Mouse (Mus musculus) urinary bladder, postnatal 25 days (tissue): ENCODE data around the gene Vps13d.

ENCODE experiments used
- DNase-seq: peaks from one replicate; pipeline ENCODE4 v3.0.0; 2022; ENCODE audit warnings: low spot score

Vps13d gene

GRCm38 (mm10) chr4:145035450-145035849 is 159.4 kb downstream of the Vps13d start:
- no peak for DNase-seq

GRCm38 (mm10) chr4:145034506-145035243 is 160.1 kb downstream of the Vps13d start:
- peak; percentile 42 for DNase-seq

GRCm38 (mm10) chr4:145033392-145033791 is 161.4 kb downstream of the Vps13d start:
- DNase-seq, result no peak

GRCm38 (mm10) chr4:145032637-145033036 is 162.2 kb downstream of the Vps13d start:
- no peak for DNase-seq

- DNase-seq, result no peak
These were observed 163.3 kb downstream of the Vps13d start for GRCm38 (mm10) chr4:145031510-145031909.

GRCm38 (mm10) chr4:145026449-145026851 is 168.4 kb downstream of the Vps13d start:
- no peak for DNase-seq

- DNase-seq, result no peak
These were observed 169.4 kb downstream of the Vps13d start for GRCm38 (mm10) chr4:145025409-145025762.

GRCm38 (mm10) chr4:145024694-145025408 is 170.0 kb downstream of the Vps13d start:
- no peak for DNase-seq

- no peak for DNase-seq
These were observed 170.9 kb downstream of the Vps13d start for GRCm38 (mm10) chr4:145023911-145024310.

GRCm38 (mm10) chr4:145022815-145023214 is 172.0 kb downstream of the Vps13d start:
- DNase-seq, result no peak

- no peak for DNase-seq
These were observed 172.6 kb downstream of the Vps13d start for GRCm38 (mm10) chr4:145022211-145022610.

- DNase-seq, result no peak
These were observed 174.4 kb downstream of the Vps13d start for GRCm38 (mm10) chr4:145020383-145020782.

- DNase-seq, result no peak
These were observed 175.6 kb downstream of the Vps13d start for GRCm38 (mm10) chr4:145019121-145019714.

GRCm38 (mm10) chr4:145017745-145018144 is 177.1 kb downstream of the Vps13d start:
- DNase-seq, result no peak

- no peak for DNase-seq
These were observed 178.1 kb downstream of the Vps13d start for GRCm38 (mm10) chr4:145016669-145017068.

GRCm38 (mm10) chr4:145014632-145014960 is 180.2 kb downstream of the Vps13d start:
- no peak for DNase-seq

GRCm38 (mm10) chr4:145013760-145014631 is 180.8 kb downstream of the Vps13d start:
- no peak for DNase-seq

GRCm38 (mm10) chr4:145013187-145013586 is 181.6 kb downstream of the Vps13d start:
- DNase-seq, result no peak

- no peak for DNase-seq
These were observed 183.6 kb downstream of the Vps13d start for GRCm38 (mm10) chr4:145011156-145011555.

- no peak for DNase-seq
These were observed 184.9 kb downstream of the Vps13d start for GRCm38 (mm10) chr4:145009934-145010333.

- DNase-seq, result no peak
These were observed 185.4 kb downstream of the Vps13d start for GRCm38 (mm10) chr4:145009437-145009836.

GRCm38 (mm10) chr4:145005943-145006545 is 188.8 kb downstream of the Vps13d start:
- no peak for DNase-seq
